Mouse (Mus musculus) G1E-ER4 (cell line): ENCODE measurements around the gene Ncbp1. TPM values are rescaled to one million over a fixed set of nuclear protein-coding genes. Genes with fewer than 3 reads are reported as not detected.

ENCODE experiments used
- GATA1 ChIP-seq: IDR thresholded peaks from one replicate; pipeline ENCODE4 v1.8.0; 2012; ENCODE audit warnings: low read length, inconsistent platforms
- polyA plus RNA-seq: library from polyadenylated mRNA; stranded (reverse); fragments of >175 nt; gene quantifications from 2 replicates; pipeline ENCODE4 v1.2.3, GENCODE M21; 2012

Gene Ncbp1
- polyA plus RNA-seq, result 15.7 and 22.5 TPM in 2 replicates

DNA sequence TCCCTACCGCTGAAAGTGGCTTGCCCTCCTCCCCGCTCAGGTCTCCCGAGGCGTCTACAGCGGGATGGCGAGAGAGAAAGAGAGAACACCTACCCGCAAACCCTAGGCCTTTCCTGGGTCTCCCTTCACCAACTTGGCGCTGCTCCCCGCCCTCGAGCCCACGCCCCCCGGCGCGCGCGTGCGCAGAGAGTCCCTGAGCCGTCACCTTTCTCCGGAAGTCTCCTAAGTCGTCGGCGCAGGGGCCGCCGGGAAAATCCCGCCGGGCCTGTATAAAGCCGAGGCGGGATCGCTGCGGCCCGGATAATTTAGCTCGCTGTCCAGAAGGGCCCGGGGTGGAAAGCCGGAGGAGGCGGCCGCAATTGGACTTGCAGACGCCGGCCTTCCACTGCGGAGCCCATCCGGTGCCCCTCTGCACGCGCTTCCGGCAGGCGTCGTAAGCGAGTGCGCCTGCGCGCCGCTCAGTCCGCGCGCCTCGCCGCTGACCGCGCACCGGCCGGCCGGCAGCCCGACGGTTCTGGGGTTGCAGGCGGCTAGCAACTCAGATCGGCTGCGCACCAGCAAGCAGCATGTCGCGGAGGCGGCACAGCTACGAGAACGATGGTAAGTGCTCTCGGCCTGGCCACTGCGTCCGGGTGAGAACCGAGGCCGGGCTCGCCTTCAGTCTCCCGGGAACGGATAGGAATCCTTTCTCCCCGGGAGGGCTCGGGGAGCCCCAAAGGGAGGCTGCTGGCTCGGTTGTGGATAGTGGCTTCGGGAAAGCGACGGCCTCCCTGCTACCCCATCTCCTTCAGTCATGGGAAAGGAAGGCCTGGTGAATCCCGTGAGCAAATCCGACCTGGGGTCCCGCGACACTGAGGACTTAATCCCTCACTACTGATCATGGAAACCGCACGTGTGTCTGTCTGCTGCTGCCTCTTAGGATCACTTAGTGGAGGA is at the start of gene Ncbp1, which contains the start of gene Tstd2:
Ncbp1 (plus strand) TSS at position 327 of the 936 bp plus-strand sequence.
Tstd2 (minus strand) TSS at position 408 of the 936 bp plus-strand sequence.
- TF ChIP-seq GATA1, result no peak

DNA sequence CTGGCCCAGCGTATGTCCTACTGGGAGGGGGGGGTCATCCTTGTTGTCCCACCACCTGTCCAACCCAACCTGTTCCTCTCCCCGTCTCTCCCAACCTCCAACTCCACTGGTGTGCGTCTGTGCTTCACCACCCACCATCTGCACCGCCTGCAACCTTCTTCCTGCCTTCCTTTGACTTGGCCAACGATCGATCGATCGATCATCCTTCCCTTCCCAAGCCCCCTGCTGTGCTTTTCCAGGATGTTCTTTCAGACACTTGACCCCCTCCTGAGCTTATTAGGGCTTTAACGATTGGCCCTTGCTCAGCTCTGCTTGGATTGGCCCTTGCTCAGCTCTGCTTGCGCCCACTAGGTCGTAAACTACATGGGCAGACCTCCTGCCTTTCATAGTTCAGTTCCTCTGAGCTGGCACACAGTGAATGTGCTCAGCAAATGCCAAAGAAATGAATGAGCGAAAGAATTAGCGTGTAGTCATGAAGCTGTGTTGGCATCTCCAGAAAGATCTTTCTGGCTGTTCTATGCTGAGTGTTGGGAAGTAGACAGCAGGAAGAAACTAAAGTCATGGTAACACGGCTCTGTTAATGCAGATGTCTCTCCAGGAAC is 48.8 kb upstream of the Ncbp1 start:
- no peak for TF ChIP-seq GATA1

DNA sequence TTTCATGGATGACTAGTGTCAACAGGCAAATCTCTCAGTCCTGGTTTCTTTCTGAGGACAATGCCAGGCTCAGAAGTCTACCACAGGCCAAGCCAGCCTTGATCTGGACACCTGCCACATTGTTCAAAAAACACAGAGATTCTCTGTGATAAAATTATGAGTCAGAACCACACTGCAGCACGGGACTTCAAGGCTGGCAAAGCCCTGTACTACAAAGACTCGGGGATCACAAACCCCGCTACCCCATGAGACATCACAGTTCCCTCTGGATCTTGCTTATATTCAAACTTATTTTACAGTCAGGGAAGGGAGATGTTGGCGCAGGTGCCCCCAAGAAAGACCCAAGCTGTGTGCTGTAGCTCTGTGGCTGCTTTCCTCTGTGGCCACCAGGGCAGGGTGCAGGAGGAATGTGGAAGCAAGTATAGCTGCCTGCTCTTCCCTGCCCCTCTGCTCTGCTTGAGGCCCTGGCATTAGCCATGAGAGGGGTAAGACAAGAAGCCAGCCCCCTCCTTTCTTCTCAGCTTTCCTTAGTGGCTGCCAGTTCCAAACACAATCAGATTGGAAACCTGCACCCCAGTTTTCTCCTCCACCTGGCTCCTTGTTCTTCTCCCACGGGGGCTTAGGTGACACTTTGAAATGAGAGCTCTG is 45.9 kb upstream of the Ncbp1 start:
- TF ChIP-seq GATA1, result no peak

DNA sequence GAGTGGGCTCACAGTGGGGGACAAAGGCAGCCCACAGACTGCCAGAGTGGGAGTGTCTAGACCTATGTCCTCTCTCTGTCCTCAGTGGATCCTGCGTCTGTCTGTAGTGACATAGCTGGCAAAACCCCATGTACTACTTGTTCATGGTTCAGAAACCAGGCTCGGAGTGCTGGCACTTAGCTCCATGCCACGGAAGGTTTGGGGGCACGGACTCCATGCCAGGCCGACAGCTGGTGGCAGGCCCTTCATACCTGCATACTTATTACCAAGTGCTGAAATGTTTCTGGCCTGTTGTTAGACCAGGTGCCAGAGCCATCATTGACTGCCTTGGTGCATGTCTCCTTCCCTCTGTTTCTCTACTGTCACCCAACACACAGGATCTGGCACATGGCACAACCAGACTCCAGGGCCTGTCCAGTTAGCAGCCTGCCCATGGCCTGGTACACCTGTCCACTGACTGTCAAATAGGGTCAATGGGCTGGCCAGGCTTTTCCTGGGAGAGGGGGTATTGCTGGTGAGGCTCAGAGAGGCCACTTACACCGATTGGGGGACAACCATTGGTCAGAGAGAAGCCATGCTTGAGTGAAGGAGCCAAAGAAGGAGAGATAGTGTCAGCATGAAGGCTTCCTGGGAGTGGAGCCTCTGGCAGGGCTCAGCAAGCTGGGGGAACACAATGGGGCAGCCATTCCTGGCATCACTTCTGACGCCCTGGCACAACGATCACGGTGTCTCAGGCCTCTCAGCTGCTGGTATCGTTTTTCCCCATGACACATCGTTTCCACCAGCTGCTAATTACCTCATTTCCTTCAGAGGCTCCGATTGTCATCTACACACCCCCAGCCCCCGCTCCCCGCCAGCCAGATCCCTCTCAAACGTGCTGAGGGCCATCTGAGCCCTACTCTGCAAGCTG is 43.2 kb upstream of the Ncbp1 start:
- no peak for TF ChIP-seq GATA1

DNA sequence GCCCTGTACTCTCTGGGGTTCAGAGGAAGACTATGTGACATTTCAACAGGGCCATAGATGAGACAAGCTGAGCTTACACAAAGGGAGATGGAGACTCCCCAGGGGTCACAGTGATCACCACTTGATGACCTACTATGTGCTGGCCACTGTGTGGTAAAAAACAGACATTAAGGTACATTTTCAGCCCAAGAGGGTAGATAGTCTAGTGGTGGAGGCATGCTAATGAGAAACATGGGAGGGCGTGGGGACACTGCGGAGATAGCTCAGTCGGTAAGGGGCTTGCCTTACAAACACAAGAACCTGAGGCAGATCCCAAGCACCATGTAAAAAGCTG is 42.6 kb upstream of the Ncbp1 start:
- no peak for TF ChIP-seq GATA1

DNA sequence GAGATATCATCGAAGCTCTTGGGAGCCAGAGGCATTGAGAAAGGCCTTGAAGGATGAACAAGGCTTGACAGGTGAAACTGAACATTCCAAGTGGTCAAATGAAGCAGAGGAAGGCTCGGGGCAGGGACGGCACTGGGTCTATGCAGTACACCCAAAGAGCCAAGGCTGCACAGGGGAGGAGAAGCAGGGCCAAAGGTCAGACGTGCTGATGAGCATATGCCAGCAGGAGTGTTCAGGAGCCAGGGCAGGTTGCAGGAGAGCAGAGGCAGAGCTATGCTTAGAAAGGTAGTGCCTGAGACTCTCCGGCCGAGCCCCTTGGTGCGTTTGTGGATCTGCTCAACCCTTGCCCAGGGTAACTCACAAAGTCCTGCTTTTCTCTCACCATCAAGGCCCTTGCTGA is 41.9 kb upstream of the Ncbp1 start:
- no peak for TF ChIP-seq GATA1

DNA sequence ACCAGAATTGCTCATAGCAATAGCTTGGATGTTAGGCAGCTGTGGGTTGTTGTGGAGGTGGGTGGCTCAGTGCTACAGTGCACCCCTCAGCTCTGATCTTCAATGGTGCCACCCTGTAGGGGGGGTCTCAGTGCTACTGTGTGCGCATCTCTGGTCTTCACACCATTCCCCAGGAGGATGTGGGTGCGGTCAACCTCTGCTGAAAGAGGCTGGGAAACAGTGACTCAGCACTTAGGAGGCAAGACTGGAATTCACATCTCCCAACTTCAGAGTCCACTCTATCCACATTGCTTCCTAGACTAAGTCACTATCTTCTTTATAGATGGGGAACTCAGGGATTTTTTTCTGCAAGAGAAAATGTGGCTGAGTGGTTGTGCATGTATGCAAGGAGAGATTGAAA is 40.8 kb upstream of the Ncbp1 start:
- no peak for TF ChIP-seq GATA1

DNA sequence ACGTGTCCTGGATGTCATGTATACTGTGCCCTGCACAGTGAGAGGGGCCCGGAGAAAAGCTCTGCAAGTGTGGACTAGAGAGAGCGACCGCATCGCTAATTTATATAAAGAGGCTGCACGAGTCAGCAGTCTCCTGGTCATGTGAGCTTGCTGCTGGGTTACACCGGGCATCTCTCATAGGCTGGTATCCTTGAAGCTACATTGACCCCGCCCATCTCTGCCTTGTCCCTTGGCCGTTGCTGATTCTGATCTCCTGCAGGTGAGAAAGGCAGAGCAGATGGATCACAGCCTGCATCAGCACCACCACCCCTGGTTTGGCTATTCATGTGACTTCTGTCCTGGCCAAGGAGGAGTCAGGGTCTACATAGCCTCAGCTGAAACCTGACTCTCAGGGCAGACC is 39.3 kb upstream of the Ncbp1 start:
- TF ChIP-seq GATA1, result no peak

DNA sequence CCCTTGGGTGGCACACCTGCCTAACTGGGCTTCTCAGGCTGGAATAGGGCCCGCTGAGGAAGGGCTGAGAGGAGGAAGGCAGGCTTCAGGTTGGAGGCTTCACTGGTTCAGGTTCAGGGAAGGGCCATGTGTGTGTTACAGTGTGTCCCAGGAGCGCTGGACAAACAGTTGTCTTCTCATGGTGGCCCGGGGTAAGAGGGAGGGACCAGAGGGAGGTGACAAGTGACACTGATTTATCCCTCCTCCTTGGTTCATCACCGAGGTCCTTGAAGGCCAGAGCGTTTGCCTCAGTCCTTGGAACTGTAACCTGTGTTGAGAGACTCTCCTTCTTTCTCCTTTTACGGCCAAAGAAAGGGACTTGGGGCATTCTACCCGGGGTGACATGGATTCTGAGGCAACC is 37.9 kb upstream of the Ncbp1 start:
- no peak for TF ChIP-seq GATA1

DNA sequence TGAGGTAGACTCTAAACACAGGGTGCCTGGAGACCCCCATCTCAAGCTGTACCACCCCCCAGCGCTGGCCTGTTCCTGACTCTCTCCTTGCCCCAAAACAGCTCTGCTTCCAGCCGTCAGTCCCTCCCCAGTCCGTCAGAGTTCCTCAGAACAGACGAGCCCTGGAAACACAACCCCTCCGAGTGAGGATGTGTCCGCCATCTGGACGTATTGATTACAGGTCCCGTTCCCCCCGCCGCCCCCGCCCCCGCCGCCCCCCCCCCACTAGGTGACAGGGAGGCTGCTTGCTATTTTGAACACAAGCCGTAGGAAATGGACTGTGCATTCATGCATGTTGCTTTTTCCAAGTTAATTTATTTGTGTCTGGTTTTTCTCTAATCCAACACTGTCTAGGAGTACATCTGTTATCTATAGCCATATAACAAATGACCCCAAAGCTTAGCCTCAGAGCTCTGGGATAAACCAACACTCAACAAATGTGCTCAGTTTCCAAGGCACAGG is 37.2 kb upstream of the Ncbp1 start:
- TF ChIP-seq GATA1, result no peak

DNA sequence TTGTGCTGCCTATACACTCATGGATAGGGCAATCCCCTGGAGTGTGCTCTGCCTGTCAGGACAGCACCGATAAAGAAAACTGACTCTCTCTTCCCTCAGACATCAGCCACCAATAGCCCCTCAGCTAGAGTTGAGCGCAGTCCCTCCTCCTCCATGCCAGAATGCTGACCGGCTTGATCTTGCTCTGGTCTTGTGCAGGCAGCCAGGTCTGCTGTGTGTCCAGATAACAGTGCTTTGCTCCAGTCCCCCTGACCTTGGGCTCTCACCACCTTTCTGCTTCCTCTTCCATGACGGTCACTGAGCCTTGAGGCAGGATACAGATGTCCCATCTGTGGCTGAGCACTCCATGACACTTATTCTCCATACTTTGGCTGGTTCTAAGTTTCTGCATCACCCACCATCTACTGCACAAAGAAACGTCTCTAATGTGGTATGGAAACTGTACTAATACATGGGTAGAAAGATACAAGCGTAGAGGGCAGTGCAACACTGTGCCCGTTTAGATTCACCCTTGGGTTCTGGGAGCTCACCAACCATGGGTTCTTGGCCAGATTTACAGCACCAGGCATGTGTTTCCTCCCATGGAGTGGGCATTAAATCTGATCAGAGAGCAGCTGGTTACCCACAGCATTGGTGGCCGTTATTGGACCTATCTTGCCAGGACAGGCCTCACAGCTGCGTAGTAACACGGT is 36.2 kb upstream of the Ncbp1 start:
- TF ChIP-seq GATA1, result no peak

DNA sequence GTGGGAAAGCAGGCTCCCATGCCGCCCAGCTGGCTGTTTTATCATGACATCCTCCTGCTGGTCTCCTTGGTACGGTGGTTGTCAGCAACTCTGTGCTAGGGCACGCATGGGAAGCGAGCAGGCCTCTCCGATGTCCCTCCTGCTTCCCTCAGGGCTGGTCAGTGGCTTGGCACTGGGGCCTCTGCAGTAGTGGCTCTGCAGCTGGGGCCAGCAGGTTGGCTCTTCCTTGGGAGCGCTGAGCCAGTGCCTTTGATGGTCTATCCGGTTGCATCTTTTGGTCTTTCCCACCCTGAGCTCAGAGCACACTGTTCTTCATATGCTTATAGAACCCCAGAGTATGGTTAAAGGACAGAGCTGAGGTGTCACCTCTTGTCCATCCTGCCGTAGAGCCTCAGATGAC is 28.3 kb upstream of the Ncbp1 start:
- no peak for TF ChIP-seq GATA1

DNA sequence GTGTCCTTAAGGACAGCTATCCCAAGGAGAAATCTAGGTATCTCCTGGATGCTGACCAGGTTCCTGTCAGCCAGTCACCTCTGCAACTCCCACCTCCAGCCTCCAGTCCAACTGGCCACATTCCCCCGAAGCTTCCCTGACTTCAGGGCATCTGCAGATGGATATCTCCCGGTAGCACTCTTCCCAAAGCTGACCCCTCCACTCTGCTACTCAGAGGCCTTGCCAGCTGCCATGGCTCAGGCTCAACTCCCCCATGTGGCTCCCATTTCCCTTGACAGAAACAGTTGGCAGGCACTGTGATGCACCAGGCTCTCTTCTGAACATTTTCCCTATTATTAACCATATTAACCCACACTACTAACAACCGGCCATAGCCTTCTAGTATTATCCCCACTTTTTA is 27.1 kb upstream of the Ncbp1 start:
- no peak for TF ChIP-seq GATA1

DNA sequence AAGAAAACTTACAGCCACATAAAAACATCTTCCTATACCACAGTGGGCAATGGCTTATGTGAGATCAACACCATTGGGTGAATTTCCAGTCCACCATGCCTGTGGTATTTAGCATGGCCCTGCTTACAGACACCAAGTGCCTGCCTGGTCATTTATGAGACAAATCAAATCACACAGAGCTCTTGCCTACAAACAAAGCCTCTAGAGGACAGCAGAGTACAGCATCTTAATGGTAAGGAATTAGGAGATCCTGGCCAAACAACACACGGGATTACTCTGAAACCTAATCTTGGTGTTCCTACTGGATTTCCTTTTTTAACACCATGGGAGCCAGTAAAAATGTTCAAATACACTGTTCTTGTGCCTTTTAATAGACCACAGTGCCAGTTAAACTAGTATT is 23.1 kb upstream of the Ncbp1 start:
- TF ChIP-seq GATA1, result no peak
